Mouse (Mus musculus) CH12.LX (cell line): ENCODE measurements around the gene Slc35d2. TPM values are rescaled to one million over a fixed set of nuclear protein-coding genes. Genes with fewer than 3 reads are reported as not detected.

Experiments
- DNase-seq: peaks from one replicate; pipeline ENCODE4 v3.0.0-alpha.2; 2013; ENCODE audit errors: extremely low read depth
- H3K27ac ChIP-seq: 2 replicates; pipeline ENCODE4 v1.5.1; 2012; ENCODE audit warnings: low read depth, mild to moderate bottlenecking, control low read depth, moderate library complexity; ENCODE audit not compliant: insufficient read depth
- H3K27me3 ChIP-seq: replicated peaks from 2 replicates; pipeline ENCODE3; 2012; ENCODE audit warnings: inconsistent platforms
- H3K36me3 ChIP-seq, 2 experiments: replicated peaks in 1 of 2; 2 replicates each; pipeline versions ENCODE3 to v1.6.1; 2012; ENCODE audit warnings: inconsistent platforms in 1 of 2, low read length in 1 of 2, mild to moderate bottlenecking in 1 of 2, mixed read lengths in 1 of 2, moderate library complexity in 1 of 2; ENCODE audit not compliant: control insufficient read depth in 1 of 2, insufficient read depth in 1 of 2
- H3K4me1 ChIP-seq, 2 experiments: 2 replicates each; pipeline ENCODE4 v1.6.1; 2012; ENCODE audit warnings: inconsistent platforms in 1 of 2, moderate library complexity in 1 of 2; ENCODE audit not compliant: insufficient read depth in 2 of 2, control insufficient read depth in 1 of 2
- H3K4me2 ChIP-seq: 2 replicates; pipeline ENCODE4 v1.6.1; 2012; ENCODE audit warnings: low read depth, mild to moderate bottlenecking, control low read depth; ENCODE audit not compliant: poor library complexity, insufficient read depth, severe bottlenecking
- H3K4me3 ChIP-seq, 3 experiments: fragments of 150-350 bp in 1 of 3; sonication (generic) in 1 of 3; replicated peaks in 1 of 3; 2 replicates each; pipeline versions ENCODE3 to v1.5.1; 2011 to 2012; ENCODE audit warnings: low read depth in 2 of 3, low read length in 2 of 3, mild to moderate bottlenecking in 2 of 3, moderate library complexity in 2 of 3, control low read depth in 1 of 3, improper control_type of control experiment in 1 of 3, inconsistent platforms in 1 of 3, mixed read lengths in 1 of 3; ENCODE audit not compliant: poor library complexity in 1 of 3
- H3K79me2 ChIP-seq: replicated peaks from 2 replicates; pipeline ENCODE4 v1.6.1; 2012; ENCODE audit warnings: mild to moderate bottlenecking, moderate library complexity; ENCODE audit not compliant: control insufficient read depth, poor library complexity, insufficient read depth, severe bottlenecking; ENCODE audit errors: extremely low read depth
- H3K9ac ChIP-seq: 2 replicates; pipeline ENCODE4 v1.6.1; 2012; ENCODE audit warnings: low read depth, mild to moderate bottlenecking, control low read depth, moderate library complexity; ENCODE audit not compliant: insufficient read depth
- H3K9me3 ChIP-seq: replicated peaks from 2 replicates; pipeline ENCODE3; 2012; ENCODE audit warnings: low read length, inconsistent platforms, mixed read lengths
- CHD1 ChIP-seq: IDR thresholded peaks from 2 replicates; pipeline ENCODE4 v1.6.1; 2012; ENCODE audit warnings: low read depth, low read length, improper control_type of control experiment, inconsistent platforms
- E2F4 ChIP-seq: IDR thresholded peaks from 2 replicates; pipeline ENCODE4 v1.6.1; 2011; ENCODE audit warnings: low read depth, low read length, improper control_type of control experiment; ENCODE audit not compliant: insufficient replicate concordance
- ELF1 ChIP-seq: IDR thresholded peaks from 2 replicates; pipeline ENCODE4 v1.6.1; 2014; ENCODE audit warnings: low read depth, mild to moderate bottlenecking, inconsistent platforms, low read length, improper control_type of control experiment
- ETS1 ChIP-seq: conservative IDR thresholded peaks from 2 replicates; pipeline ENCODE4 v1.6.1; 2012; ENCODE audit warnings: low read depth, mild to moderate bottlenecking, inconsistent platforms, low read length, improper control_type of control experiment, moderate library complexity
- GABPA ChIP-seq: IDR thresholded peaks from 2 replicates; pipeline ENCODE4 v1.6.1; 2012; ENCODE audit warnings: low read depth, low read length, improper control_type of control experiment, inconsistent platforms; ENCODE audit not compliant: insufficient replicate concordance
- HCFC1 ChIP-seq: IDR thresholded peaks from 2 replicates; pipeline ENCODE4 v1.6.1; 2012; ENCODE audit warnings: low read depth, mild to moderate bottlenecking, inconsistent platforms, low read length, improper control_type of control experiment
- JUN ChIP-seq: IDR thresholded peaks from 2 replicates; pipeline ENCODE4 v1.6.1; 2011; ENCODE audit warnings: low read depth, mild to moderate bottlenecking, low read length, improper control_type of control experiment, moderate library complexity; ENCODE audit not compliant: insufficient read depth
- MAX ChIP-seq: IDR thresholded peaks from 2 replicates; pipeline ENCODE4 v1.6.1; 2011; ENCODE audit warnings: low read length, improper control_type of control experiment
- MEF2A ChIP-seq: IDR thresholded peaks from 2 replicates; pipeline ENCODE4 v1.6.1; 2014; ENCODE audit warnings: low read depth, mild to moderate bottlenecking, inconsistent platforms, low read length, improper control_type of control experiment, borderline replicate concordance
- MXI1 ChIP-seq: IDR thresholded peaks from 2 replicates; pipeline ENCODE4 v1.6.1; 2011; ENCODE audit warnings: mild to moderate bottlenecking, low read depth, low read length, improper control_type of control experiment
- NRF1 ChIP-seq: IDR thresholded peaks from 2 replicates; pipeline ENCODE4 v1.6.1; 2014; ENCODE audit warnings: low read depth, mild to moderate bottlenecking, inconsistent platforms, low read length, improper control_type of control experiment, moderate library complexity
- RAD21 ChIP-seq: IDR thresholded peaks from 2 replicates; pipeline ENCODE4 v1.6.1; 2011; ENCODE audit warnings: low read depth, mild to moderate bottlenecking, low read length, improper control_type of control experiment, moderate library complexity
- RCOR1 ChIP-seq: conservative IDR thresholded peaks from 2 replicates; pipeline ENCODE4 v1.6.1; 2012; ENCODE audit warnings: low read depth, mild to moderate bottlenecking, inconsistent platforms, low read length, improper control_type of control experiment
- SIN3A ChIP-seq: IDR thresholded peaks from 2 replicates; pipeline ENCODE4 v1.6.1; 2012; ENCODE audit warnings: low read length, improper control_type of control experiment, inconsistent platforms
- SMC3 ChIP-seq: IDR thresholded peaks from 2 replicates; pipeline ENCODE4 v1.6.1; 2011; ENCODE audit warnings: low read depth, low read length, improper control_type of control experiment
- TBP ChIP-seq: conservative IDR thresholded peaks from 2 replicates; pipeline ENCODE4 v1.6.1; 2011; ENCODE audit warnings: low read depth, low read length, improper control_type of control experiment
- USF2 ChIP-seq: conservative IDR thresholded peaks from 2 replicates; pipeline ENCODE4 v1.6.1; 2011; ENCODE audit warnings: low read depth, low read length, improper control_type of control experiment
- ZC3H11A ChIP-seq: IDR thresholded peaks from 2 replicates; pipeline ENCODE4 v1.6.1; 2012; ENCODE audit warnings: low read depth, mild to moderate bottlenecking, inconsistent platforms, low read length, improper control_type of control experiment
- ZKSCAN1 ChIP-seq: IDR thresholded peaks from 2 replicates; pipeline ENCODE4 v1.6.1; 2012; ENCODE audit warnings: low read depth, inconsistent platforms, low read length, improper control_type of control experiment, borderline replicate concordance
- ZNF384 ChIP-seq: IDR thresholded peaks from 2 replicates; pipeline ENCODE4 v1.6.1; 2012; ENCODE audit warnings: low read depth, low read length, improper control_type of control experiment, inconsistent platforms
- dilution Hi-C: fragments of 300-500 bp; cut with MboI; formaldehyde crosslinking; loops from 2 replicates; pipeline ENCODE4 v1.14.3; 2020; ENCODE audit warnings: low sequenced_read_pairs; ENCODE audit not compliant: extremely low pct_unique_long_range_greater_than_20kb, extremely low pct_ligation_motif_present
- in situ Hi-C: fragments of 300-500 bp; cut with MboI; formaldehyde crosslinking; loops from 3 replicates; pipeline ENCODE4 v1.14.3; 2019; ENCODE audit warnings: low sequenced_read_pairs, low pct_ligation_motif_present, low pct_unique_long_range_greater_than_20kb, mixed read lengths
- polyA plus RNA-seq: library from polyadenylated mRNA; unstranded; fragments of >175 nt; gene quantifications from 2 replicates; pipeline ENCODE4 v1.2.1, GENCODE M21; 2012; ENCODE audit warnings: low read depth; ENCODE audit not compliant: insufficient read length
- total RNA-seq, 2 experiments: library from RNA; depleted of rRNA; stranded (reverse); fragments of 300-350 nt in 1 of 2; fragments of >200 nt in 1 of 2; gene quantifications; 2 replicates each; pipeline ENCODE4 v1.2.3; 2012 to 2014

Slc35d2 gene
- total and polyA plus RNA-seq, 3 experiments, result 10.3 to 19.4 (median 17.2) TPM

DNA sequence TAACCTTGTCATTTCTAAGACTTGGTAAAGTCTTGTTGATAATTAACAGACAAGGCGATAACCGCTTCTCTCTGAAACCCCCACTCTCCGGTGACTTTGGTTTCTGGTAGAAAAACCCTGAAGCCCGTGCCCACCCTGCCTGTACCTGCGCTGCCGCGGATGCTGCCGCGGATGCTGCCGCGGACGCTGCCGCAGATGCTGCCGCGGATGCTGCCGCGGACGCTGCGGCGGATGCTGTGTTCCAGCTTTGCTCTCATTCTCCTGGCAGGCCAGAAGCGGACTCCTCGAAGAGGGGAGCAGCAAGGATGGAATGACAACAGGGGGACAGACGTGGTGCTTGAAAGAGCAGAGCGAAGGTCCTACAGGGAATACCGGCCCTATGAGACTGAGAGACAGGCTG, 40.6 kb upstream of the Slc35d2 start:
- H3K9ac ChIP-seq, result no peak overlapping the region
- in situ Hi-C loops, result no loop called here
- no peak for TF ChIP-seq HCFC1
- no peak for TF ChIP-seq RCOR1
- TF ChIP-seq ETS1, result no peak
- TF ChIP-seq MEF2A, result no peak
- no peak for TF ChIP-seq SIN3A
- TF ChIP-seq TBP, result no peak
- TF ChIP-seq ZNF384, result no peak
- TF ChIP-seq ELF1, result no peak
- no peak for TF ChIP-seq MAX
- no peak for TF ChIP-seq USF2
- TF ChIP-seq MXI1, result no peak
- TF ChIP-seq CHD1, result no peak
- TF ChIP-seq ZC3H11A, result no peak
- H3K9me3 ChIP-seq, result no peaks in the 10 kb centered on the region
- dilution Hi-C loops, result no loop called here
- no peak overlapping the region for H3K4me3 ChIP-seq
- no peak overlapping the region for H3K4me2 ChIP-seq
- no peak overlapping the region for H3K27ac ChIP-seq
- no peak for DNase-seq
- H3K79me2 ChIP-seq, result no peaks in the 10 kb centered on the region
- no peaks in the 10 kb centered on the region for H3K4me1 ChIP-seq
- peaks cover 0 to 2% of the 10 kb centered on the region in 2 experiments for H3K36me3 ChIP-seq
- no peaks in the 10 kb centered on the region for H3K27me3 ChIP-seq

DNA sequence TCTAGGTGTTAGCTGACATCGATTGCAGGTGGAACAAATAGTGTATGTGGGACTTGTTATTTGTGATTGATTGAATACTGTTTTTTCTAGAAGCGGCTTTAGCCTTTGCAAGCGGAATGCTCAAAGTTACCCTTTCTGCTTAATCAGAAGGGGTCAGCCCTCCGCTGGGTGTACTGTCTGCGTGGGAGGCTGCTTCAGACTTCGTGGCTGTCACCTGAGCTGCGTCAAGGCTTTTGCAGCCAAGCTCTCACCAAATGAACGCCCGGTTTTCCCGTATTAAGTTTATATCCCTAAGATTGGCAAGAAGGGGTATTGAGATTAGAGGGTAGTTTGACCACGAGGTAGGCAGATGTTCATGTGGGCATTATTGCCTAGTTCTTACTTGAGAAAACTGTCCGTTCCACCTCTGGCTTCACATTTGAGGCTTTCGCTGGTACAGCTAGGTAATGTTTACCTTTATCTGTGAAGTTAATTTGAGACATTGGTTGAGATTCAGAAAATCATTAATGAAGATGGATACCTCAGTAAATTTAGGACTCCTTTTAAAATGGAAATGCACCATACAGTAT, 34.1 kb upstream of the Slc35d2 start:
- Histone ChIP-seq H3K4me1 (peaks cover 0 to 14% of the 10 kb centered on the region in 2 experiments; a peak in 2 of 4 replicates), H3K27me3 (peaks cover 15% of the 10 kb centered on the region), H3K9ac (no peak overlapping the region), H3K79me2 (no peaks in the 10 kb centered on the region), H3K4me2 (no peak overlapping the region), H3K9me3 (no peaks in the 10 kb centered on the region), H3K4me3 (no peak overlapping the region), H3K27ac (no peak overlapping the region), H3K36me3 (no peaks in the 10 kb centered on the region)
- in situ Hi-C loops, result no loop called here
- dilution Hi-C loops, result no loop called here
- no peak for TF ChIP-seq E2F4
- DNase-seq, result no peak

DNA sequence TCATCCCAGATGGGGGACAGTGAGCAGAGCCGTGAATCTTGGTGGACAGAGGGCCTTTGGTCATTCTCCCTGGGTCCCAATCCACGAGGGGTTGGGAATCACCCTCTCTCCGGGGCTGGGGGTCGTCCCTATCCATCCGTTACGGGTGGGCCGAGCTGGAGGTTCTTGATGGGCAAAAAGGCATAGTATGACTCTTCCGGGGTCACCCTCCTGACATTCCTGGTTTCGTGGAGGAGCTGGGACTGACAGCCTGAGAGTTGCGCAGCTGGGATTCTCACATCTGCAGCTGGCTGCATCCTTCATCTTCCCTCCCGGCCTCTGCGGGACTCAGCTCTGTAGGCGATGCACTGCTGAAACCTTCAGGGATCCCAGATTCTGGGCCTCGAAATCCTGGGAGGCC, 33.5 kb upstream of the Slc35d2 start:
- H3K79me2 ChIP-seq, result no peaks in the 10 kb centered on the region
- in situ Hi-C loops (no loop called here), dilution Hi-C loops (no loop called here)
- H3K9ac ChIP-seq, result peak overlapping the region; percentile 69; the same call in 1 of the 2 replicates
- peak overlapping the region; percentile 45 to 83 (median 71) for H3K4me3 ChIP-seq
- H3K27me3 ChIP-seq, result peaks cover 20% of the 10 kb centered on the region
- peak overlapping the region; percentile 50 for H3K4me2 ChIP-seq
- peaks cover 0 to 14% of the 10 kb centered on the region in 2 experiments; a peak in 2 of 4 replicates for H3K4me1 ChIP-seq
- H3K36me3 ChIP-seq, result no peaks in the 10 kb centered on the region
- no peak overlapping the region for H3K27ac ChIP-seq
- TF ChIP-seq E2F4 (no peak), SMC3 (no peak), GABPA (no peak), RAD21 (no peak), JUN (no peak), SIN3A (no peak), MEF2A (no peak), NRF1 (no peak), ZKSCAN1 (no peak)
- TF ChIP-seq, all 38 proteins: peak for 0
- H3K9me3 ChIP-seq, result no peaks in the 10 kb centered on the region
- DNase-seq, result no peak
